Mouse (Mus musculus): ENCODE results near the gene Sntg2. TPM values are rescaled to one million over a fixed set of nuclear protein-coding genes. Genes with fewer than 3 reads are reported as not detected.

The Sntg2 gene
- polyA plus RNA-seq, 1 experiment from 2014 or later, result 0.27 TPM

- Histone ChIP-seq H3K27ac (replicated peaks) (no peak overlapping the region), H3K9me3 (no peaks in the 10 kb centered on the region), H3K4me3 (no peak overlapping the region), H3K4me1 (peaks cover 16% of the 10 kb centered on the region), H3K27me3 (replicated peaks; ENCODE audit: low read depth, poor library complexity, severe bottlenecking) (no peaks in the 10 kb centered on the region), H3K36me3 (replicated peaks) (no peaks in the 10 kb centered on the region)
- WGBS, result 64% methylated on average over 2 of the region's 2 CpGs
- DNase-seq (ENCODE audit: low spot score), result no peak
Measured at GRCm38 (mm10) chr12:30261187-30261586, 112.0 kb downstream of the Sntg2 start.

- Histone ChIP-seq H3K27me3 (replicated peaks; ENCODE audit: low read depth, poor library complexity, severe bottlenecking) (no peaks in the 10 kb centered on the region), H3K9me3 (no peaks in the 10 kb centered on the region), H3K4me3 (no peak overlapping the region), H3K36me3 (replicated peaks) (no peaks in the 10 kb centered on the region), H3K27ac (replicated peaks) (no peak overlapping the region), H3K4me1 (peaks cover 16% of the 10 kb centered on the region)
- no peak for DNase-seq (ENCODE audit: low spot score)
- 73% methylated on average over 2 of the region's 2 CpGs for WGBS
Measured at GRCm38 (mm10) chr12:30258641-30259040, 114.5 kb downstream of the Sntg2 start.

DNA sequence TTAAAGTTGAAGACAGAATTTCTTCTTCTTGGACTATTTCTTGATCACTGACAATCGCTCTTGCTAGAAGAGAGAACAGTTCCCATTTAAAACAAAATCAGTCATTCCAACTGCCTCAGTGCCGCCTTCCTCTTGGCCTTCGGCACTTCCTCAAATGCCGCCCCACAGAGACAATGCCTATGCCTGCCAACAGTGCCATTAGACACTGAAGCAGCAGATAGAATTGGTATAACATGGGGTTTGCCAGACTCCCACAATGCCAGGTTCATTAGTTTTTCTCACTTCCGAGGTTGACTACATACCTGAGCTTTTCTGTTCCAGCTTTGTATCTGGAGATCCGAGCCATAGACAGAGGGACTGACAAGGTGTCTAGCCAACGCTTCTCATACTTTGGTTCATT is 115.5 kb downstream of the Sntg2 start:
- no peak for DNase-seq (ENCODE audit: low spot score)
- no peaks in the 10 kb centered on the region for H3K9me3 ChIP-seq
- WGBS, result 92% methylated on average over 7 of the region's 7 CpGs
- H3K36me3 ChIP-seq (replicated peaks), result no peaks in the 10 kb centered on the region
- H3K27me3 ChIP-seq (replicated peaks; ENCODE audit: low read depth, poor library complexity, severe bottlenecking), result no peaks in the 10 kb centered on the region
- H3K4me1 ChIP-seq, result peaks cover 16% of the 10 kb centered on the region
- no peak overlapping the region for H3K4me3 ChIP-seq
- H3K27ac ChIP-seq (replicated peaks), result no peak overlapping the region

DNA sequence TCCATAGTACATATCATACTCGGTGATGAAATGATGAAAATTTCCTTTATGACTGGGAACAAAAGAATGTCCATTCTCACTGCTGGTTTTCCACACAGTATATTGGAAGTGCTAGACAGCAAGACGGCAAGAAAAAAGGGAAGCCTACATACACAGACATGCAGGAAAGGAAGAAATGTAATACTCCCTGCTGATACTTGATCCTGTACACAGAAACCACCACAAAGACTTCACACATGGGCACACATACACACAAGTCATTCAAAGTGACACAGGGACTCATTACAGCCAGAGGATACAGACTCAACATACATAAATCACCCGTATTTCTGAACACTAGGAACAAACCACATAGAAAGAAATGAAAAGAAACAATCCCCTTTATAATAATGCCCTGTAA is 117.0 kb downstream of the Sntg2 start:
- peaks cover 16% of the 10 kb centered on the region for H3K4me1 ChIP-seq
- no peaks in the 10 kb centered on the region for H3K27me3 ChIP-seq (replicated peaks; ENCODE audit: low read depth, poor library complexity, severe bottlenecking)
- DNase-seq (ENCODE audit: low spot score), result no peak
- no peak overlapping the region for H3K27ac ChIP-seq (replicated peaks)
- H3K36me3 ChIP-seq (replicated peaks), result no peaks in the 10 kb centered on the region
- no peaks in the 10 kb centered on the region for H3K9me3 ChIP-seq
- 79% methylated on average over 3 of the region's 3 CpGs for WGBS
- no peak overlapping the region for H3K4me3 ChIP-seq

DNA sequence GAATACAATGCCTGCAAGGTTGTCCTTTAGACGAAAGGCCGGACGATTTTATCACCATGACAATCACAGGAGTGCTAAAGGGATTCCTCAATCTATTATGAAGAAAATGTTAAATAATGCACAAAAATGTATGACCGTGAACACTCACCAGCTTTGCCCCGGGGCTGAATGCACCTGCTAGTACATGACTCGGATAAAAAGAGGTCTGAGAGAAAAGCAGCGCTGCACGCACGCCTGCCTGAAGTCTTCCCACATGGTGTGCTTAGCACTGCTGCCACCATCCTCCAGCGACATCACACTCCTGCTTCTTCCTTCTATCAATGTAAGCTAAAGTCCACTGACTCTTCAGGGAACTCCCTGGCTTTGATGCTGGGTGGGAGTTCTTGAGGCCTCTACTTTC is 118.6 kb downstream of the Sntg2 start:
- Histone ChIP-seq H3K9me3 (no peaks in the 10 kb centered on the region), H3K4me1 (peaks cover 3% of the 10 kb centered on the region), H3K27ac (replicated peaks) (no peak overlapping the region), H3K27me3 (replicated peaks; ENCODE audit: low read depth, poor library complexity, severe bottlenecking) (no peaks in the 10 kb centered on the region), H3K36me3 (replicated peaks) (no peaks in the 10 kb centered on the region), H3K4me3 (no peak overlapping the region)
- no peak for DNase-seq (ENCODE audit: low spot score)
- 91% methylated on average over 10 of the region's 10 CpGs for WGBS

- Histone ChIP-seq H3K9me3 (no peaks in the 10 kb centered on the region), H3K27me3 (replicated peaks; ENCODE audit: low read depth, poor library complexity, severe bottlenecking) (no peaks in the 10 kb centered on the region), H3K27ac (replicated peaks) (no peak overlapping the region), H3K4me1 (no peaks in the 10 kb centered on the region), H3K36me3 (replicated peaks) (no peaks in the 10 kb centered on the region), H3K4me3 (no peak overlapping the region)
- WGBS, result 91% methylated on average over 4 of the region's 4 CpGs
- DNase-seq (ENCODE audit: low spot score), result no peak
Measured at GRCm38 (mm10) chr12:30252381-30252780, 120.8 kb downstream of the Sntg2 start.

DNA sequence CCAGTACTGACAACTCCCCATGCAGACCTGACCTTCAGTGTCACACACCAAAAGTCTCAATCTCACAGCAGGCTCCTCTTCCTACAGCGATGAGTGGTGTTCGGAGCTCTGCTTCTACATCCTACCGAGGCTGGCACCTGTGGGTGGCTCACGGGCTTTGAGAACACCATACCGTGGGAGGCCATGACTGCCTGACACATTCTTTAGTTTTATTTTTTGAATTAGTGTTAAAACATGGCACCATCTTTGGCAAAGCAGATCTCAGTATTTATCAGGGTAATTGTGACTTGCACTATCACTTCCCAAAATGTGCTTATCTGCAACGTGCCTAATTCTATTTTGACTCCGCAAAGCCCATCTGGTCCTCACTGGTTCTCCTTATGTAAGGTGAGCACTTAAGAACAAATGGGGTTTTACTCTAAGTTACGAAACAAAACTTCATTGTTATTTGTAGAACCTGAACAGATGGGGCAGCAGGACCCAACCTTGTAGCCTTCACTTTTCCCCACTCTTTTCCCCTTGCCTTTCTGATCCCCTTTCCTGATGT is 121.8 kb downstream of the Sntg2 start:
- H3K4me1 ChIP-seq, result no peaks in the 10 kb centered on the region
- H3K27me3 ChIP-seq (replicated peaks; ENCODE audit: low read depth, poor library complexity, severe bottlenecking), result no peaks in the 10 kb centered on the region
- DNase-seq (ENCODE audit: low spot score), result no peak
- H3K4me3 ChIP-seq, result no peak overlapping the region
- H3K27ac ChIP-seq (replicated peaks), result no peak overlapping the region
- H3K36me3 ChIP-seq (replicated peaks), result no peaks in the 10 kb centered on the region
- WGBS, result 91% methylated on average over 8 of the region's 8 CpGs
- H3K9me3 ChIP-seq, result no peaks in the 10 kb centered on the region

DNA sequence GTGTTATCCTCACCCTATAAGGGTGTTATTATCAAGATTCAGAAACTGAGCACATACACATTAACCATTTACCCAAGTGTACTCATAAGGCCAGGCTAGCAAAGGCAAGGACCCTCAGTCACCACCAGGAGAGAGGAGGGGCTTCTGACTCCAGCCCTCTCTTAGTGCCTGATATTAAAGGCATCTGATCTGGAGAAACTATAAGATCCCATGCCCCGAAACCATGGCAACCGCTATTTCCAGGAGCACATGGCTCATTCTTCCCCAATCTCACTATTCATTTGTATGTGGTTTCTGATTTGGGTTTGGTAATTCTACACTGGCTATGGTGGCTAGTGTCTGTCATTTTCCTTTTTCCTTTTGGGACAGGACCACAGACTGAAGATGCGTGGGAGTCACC is 124.1 kb downstream of the Sntg2 start:
- H3K4me1 ChIP-seq, result no peaks in the 10 kb centered on the region
- no peaks in the 10 kb centered on the region for H3K9me3 ChIP-seq
- no peak overlapping the region for H3K4me3 ChIP-seq
- WGBS, result 84% methylated on average over 3 of the region's 3 CpGs
- H3K27me3 ChIP-seq (replicated peaks; ENCODE audit: low read depth, poor library complexity, severe bottlenecking), result no peaks in the 10 kb centered on the region
- no peak for DNase-seq (ENCODE audit: low spot score)
- no peaks in the 10 kb centered on the region for H3K36me3 ChIP-seq (replicated peaks)
- H3K27ac ChIP-seq (replicated peaks), result no peak overlapping the region

DNA sequence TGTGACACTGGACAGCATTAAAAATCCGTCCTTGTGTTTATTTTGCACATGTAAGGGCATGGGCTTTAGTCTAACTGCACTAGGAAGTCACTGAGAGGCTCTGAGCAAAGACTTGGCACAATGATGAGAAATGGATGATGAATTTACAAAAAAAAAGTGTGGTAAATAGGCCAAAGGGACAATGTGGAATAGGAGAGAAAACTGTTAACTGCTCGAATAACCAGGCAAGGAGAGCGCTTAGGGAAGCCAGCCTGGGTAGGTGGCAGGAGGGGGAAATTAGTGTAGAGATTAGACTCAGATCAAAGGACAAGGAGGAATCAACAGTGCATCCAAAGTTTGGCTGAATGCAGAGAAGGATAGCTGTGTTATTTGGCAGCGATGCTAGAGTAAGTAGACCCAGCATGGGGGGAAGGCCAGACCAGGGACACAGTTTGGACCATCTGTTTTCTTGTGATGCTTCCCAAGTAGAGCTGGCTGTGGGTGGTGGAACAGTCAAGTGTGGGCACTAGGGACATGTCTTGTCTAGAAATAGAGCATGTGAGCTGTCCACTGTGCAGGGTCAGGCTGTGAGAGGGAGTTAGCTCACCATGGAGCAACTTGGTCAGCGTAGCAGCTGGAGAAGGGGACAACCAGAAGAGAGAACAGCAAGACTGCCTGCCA is 126.8 kb downstream of the Sntg2 start:
- no peaks in the 10 kb centered on the region for H3K4me1 ChIP-seq
- no peak overlapping the region for H3K27ac ChIP-seq (replicated peaks)
- H3K4me3 ChIP-seq, result no peak overlapping the region
- no peak for DNase-seq (ENCODE audit: low spot score)
- H3K9me3 ChIP-seq, result no peaks in the 10 kb centered on the region
- no peaks in the 10 kb centered on the region for H3K27me3 ChIP-seq (replicated peaks; ENCODE audit: low read depth, poor library complexity, severe bottlenecking)
- WGBS, result 90% methylated on average over 5 of the region's 5 CpGs
- no peaks in the 10 kb centered on the region for H3K36me3 ChIP-seq (replicated peaks)

DNA sequence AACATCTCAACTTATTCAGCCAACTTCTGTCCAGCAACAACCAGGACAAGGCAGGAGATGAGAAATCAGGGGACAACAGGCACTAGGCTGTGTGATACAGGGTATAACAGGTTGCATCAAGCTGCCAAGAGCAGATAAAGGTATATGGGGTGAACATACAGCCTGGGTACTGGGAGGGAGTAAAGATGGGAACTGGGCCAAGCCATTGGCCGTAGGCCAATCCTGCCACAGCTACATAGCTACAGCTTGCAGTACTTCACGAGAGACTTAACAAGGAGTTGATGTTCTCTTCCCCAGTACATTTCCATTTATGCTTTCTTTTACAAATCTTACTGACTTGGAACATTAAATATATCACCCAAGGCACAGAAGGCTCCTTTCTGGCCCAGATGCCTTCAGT is 129.0 kb downstream of the Sntg2 start:
- H3K27ac ChIP-seq (replicated peaks), result no peak overlapping the region
- H3K4me1 ChIP-seq, result no peaks in the 10 kb centered on the region
- no peaks in the 10 kb centered on the region for H3K27me3 ChIP-seq (replicated peaks; ENCODE audit: low read depth, poor library complexity, severe bottlenecking)
- no peaks in the 10 kb centered on the region for H3K9me3 ChIP-seq
- WGBS, result 84% methylated on average over 2 of the region's 2 CpGs
- no peak overlapping the region for H3K4me3 ChIP-seq
- H3K36me3 ChIP-seq (replicated peaks), result no peaks in the 10 kb centered on the region
- no peak for DNase-seq (ENCODE audit: low spot score)

DNA sequence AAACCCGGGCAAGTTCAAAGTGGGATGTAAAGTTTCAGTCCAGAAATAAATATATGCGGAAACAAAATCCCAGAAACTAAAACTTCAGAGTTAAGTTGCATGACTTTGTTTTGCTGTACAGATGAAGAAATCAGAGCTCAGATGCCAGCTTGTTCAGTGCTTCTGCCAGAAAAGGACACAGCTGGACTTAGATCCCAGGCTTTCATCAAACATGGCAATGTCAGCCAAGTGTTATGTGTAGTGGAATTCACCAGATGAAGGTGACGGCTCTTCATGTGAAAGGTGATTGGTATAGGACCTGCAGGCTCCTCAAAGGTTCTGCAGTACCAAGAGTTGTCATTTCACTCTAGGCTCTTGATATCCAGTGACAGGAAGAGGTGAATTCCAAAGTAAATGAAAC is 132.3 kb downstream of the Sntg2 start:
- no peak for DNase-seq (ENCODE audit: low spot score)
- no peak overlapping the region for H3K27ac ChIP-seq (replicated peaks)
- H3K36me3 ChIP-seq (replicated peaks), result no peaks in the 10 kb centered on the region
- H3K27me3 ChIP-seq (replicated peaks; ENCODE audit: low read depth, poor library complexity, severe bottlenecking), result no peaks in the 10 kb centered on the region
- no peaks in the 10 kb centered on the region for H3K9me3 ChIP-seq
- H3K4me1 ChIP-seq, result no peaks in the 10 kb centered on the region
- WGBS, result 86% methylated on average over 3 of the region's 3 CpGs
- no peak overlapping the region for H3K4me3 ChIP-seq

DNA sequence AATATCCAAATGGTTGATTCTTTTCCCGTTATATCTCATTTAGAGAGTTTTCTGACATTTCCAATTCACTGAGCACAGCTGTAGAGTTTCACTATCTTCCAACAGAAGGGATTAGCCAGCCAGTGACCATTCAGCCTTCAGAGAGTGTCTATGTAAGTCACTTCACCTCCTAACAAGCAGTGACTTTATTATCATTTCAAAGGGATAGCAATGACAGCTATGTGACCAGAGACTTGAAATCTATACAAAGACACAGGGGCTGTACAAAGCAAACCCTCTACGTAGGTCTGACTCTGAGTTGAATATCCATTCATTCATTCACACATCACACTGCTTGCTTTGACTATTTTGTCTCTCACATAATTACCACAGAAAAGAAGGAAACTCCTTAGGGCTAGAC is 138.2 kb downstream of the Sntg2 start:
- H3K27ac ChIP-seq (replicated peaks), result no peak overlapping the region
- no peak for DNase-seq (ENCODE audit: low spot score)
- 62% methylated on average over 2 of the region's 2 CpGs for WGBS
- H3K4me3 ChIP-seq, result no peak overlapping the region
- H3K27me3 ChIP-seq (replicated peaks; ENCODE audit: low read depth, poor library complexity, severe bottlenecking), result no peaks in the 10 kb centered on the region
- no peaks in the 10 kb centered on the region for H3K4me1 ChIP-seq
- no peaks in the 10 kb centered on the region for H3K9me3 ChIP-seq
- H3K36me3 ChIP-seq (replicated peaks), result no peaks in the 10 kb centered on the region

- H3K9me3 ChIP-seq, result no peaks in the 10 kb centered on the region
- H3K27ac ChIP-seq (replicated peaks), result no peak overlapping the region
- 97% methylated on average over 4 of the region's 4 CpGs for WGBS
- H3K4me1 ChIP-seq, result no peaks in the 10 kb centered on the region
- H3K4me3 ChIP-seq, result no peak overlapping the region
- DNase-seq (ENCODE audit: low spot score), result no peak
- H3K27me3 ChIP-seq (replicated peaks; ENCODE audit: low read depth, poor library complexity, severe bottlenecking), result no peaks in the 10 kb centered on the region
- no peaks in the 10 kb centered on the region for H3K36me3 ChIP-seq (replicated peaks)
Measured at GRCm38 (mm10) chr12:30228004-30228403, 145.2 kb downstream of the Sntg2 start.

All from embryonic facial prominence, embryonic 10.5 days (tissue).